Mouse (Mus musculus): Measurements from ENCODE around the gene Spock1.
"Not testable (repeated sequence)": the region's sequence is repeated elsewhere in the genome, so short reads cannot be mapped to it uniquely, and the experiment has no call there.

Spock1 gene

GRCm38 (mm10) chr13:57522319-57522718 lies 385.8 kb downstream of the Spock1 start:
- DNase-seq (ENCODE audit: extremely low read depth, low read depth, low spot score) = no peak

GRCm38 (mm10) chr13:57521152-57521551 lies 387.0 kb downstream of the Spock1 start:
- no peak for DNase-seq (ENCODE audit: extremely low read depth, low read depth, low spot score)

GRCm38 (mm10) chr13:57519790-57520189 lies 388.3 kb downstream of the Spock1 start:
- DNase-seq (ENCODE audit: extremely low read depth, low read depth, low spot score) = no peak

- no peak for DNase-seq (ENCODE audit: extremely low read depth, low read depth, low spot score)
Measured at GRCm38 (mm10) chr13:57515737-57516136, 392.4 kb downstream of the Spock1 start.

GRCm38 (mm10) chr13:57501552-57501951 lies 406.6 kb downstream of the Spock1 start:
- no peak for DNase-seq (ENCODE audit: extremely low read depth, low read depth, low spot score)

- DNase-seq (ENCODE audit: extremely low read depth, low read depth, low spot score) = no peak
Measured at GRCm38 (mm10) chr13:57496778-57497177, 411.4 kb downstream of the Spock1 start.

- DNase-seq (ENCODE audit: extremely low read depth, low read depth, low spot score) = no peak
Measured at GRCm38 (mm10) chr13:57494838-57495237, 413.3 kb downstream of the Spock1 start.

GRCm38 (mm10) chr13:57488926-57489325 lies 419.2 kb downstream of the Spock1 start:
- no peak for DNase-seq (ENCODE audit: extremely low read depth, low read depth, low spot score)

GRCm38 (mm10) chr13:57484426-57485168 lies 423.5 kb downstream of the Spock1 start:
- DNase-seq (ENCODE audit: extremely low read depth, low read depth, low spot score) = no peak

GRCm38 (mm10) chr13:57476700-57477099 lies 431.4 kb downstream of the Spock1 start:
- no peak for DNase-seq (ENCODE audit: extremely low read depth, low read depth, low spot score)

- no peak for DNase-seq (ENCODE audit: extremely low read depth, low read depth, low spot score)
Measured at GRCm38 (mm10) chr13:57474068-57474467, 434.1 kb downstream of the Spock1 start.

GRCm38 (mm10) chr13:57470922-57471321 lies 437.2 kb downstream of the Spock1 start:
- DNase-seq (ENCODE audit: extremely low read depth, low read depth, low spot score) = not testable (repeated sequence)

GRCm38 (mm10) chr13:57459978-57460377 lies 448.2 kb downstream of the Spock1 start:
- no peak for DNase-seq (ENCODE audit: extremely low read depth, low read depth, low spot score)

- no peak for DNase-seq (ENCODE audit: extremely low read depth, low read depth, low spot score)
Measured at GRCm38 (mm10) chr13:57450189-57450821, 457.8 kb downstream of the Spock1 start.

GRCm38 (mm10) chr13:57448906-57449305 lies 459.2 kb downstream of the Spock1 start:
- DNase-seq (ENCODE audit: extremely low read depth, low read depth, low spot score) = no peak

- no peak for DNase-seq (ENCODE audit: extremely low read depth, low read depth, low spot score)
Measured at GRCm38 (mm10) chr13:57444977-57445376, 463.2 kb downstream of the Spock1 start.

- no peak for DNase-seq (ENCODE audit: extremely low read depth, low read depth, low spot score)
Measured at GRCm38 (mm10) chr13:57440111-57440510, 468.0 kb downstream of the Spock1 start.

GRCm38 (mm10) chr13:57435726-57436220 lies 472.4 kb downstream of the Spock1 start:
- no peak for DNase-seq (ENCODE audit: extremely low read depth, low read depth, low spot score)

- DNase-seq (ENCODE audit: extremely low read depth, low read depth, low spot score) = no peak
Measured at GRCm38 (mm10) chr13:57433848-57434247, 474.3 kb downstream of the Spock1 start.

GRCm38 (mm10) chr13:57431815-57432214 lies 476.3 kb downstream of the Spock1 start:
- no peak for DNase-seq (ENCODE audit: extremely low read depth, low read depth, low spot score)

- DNase-seq (ENCODE audit: extremely low read depth, low read depth, low spot score) = no peak
Measured at GRCm38 (mm10) chr13:57428840-57429239, 479.3 kb downstream of the Spock1 start.

- DNase-seq (ENCODE audit: extremely low read depth, low read depth, low spot score) = no peak
Measured at GRCm38 (mm10) chr13:57418781-57419180, 489.4 kb downstream of the Spock1 start.

Measured in fat pad, adult 2 months (tissue).